Mouse (Mus musculus) v-Abl transformed pro-B cells (cell line): Measurements from ENCODE around the gene Golph3l.

ENCODE experiments used
- in situ Hi-C, 2 experiments: fragments of 400-800 bp; cut with MboI; formaldehyde crosslinking; loops; one replicate each; pipeline ENCODE4 v1.15.1; 2025; ENCODE audit not compliant: unreplicated experiment in 2 of 2

The Golph3l gene

GRCm38 (mm10) chr3:95652204-95652811 lies 63.6 kb downstream of the Golph3l start:
- in situ Hi-C loops: loop anchor here in 1 of 2 experiments (25.0 kb wide), 1 partner anchor 610 kb away; the partner anchor contains the start of genes Hist2h2bb, Hist2h3b and Hist2h4

GRCm38 (mm10) chr3:95652871-95653270 lies 64.1 kb downstream of the Golph3l start:
- in situ Hi-C loops: loop anchor here in 1 of 2 experiments (25.0 kb wide), 1 partner anchor 609 kb away; the partner anchor contains the start of genes Hist2h2bb, Hist2h3b and Hist2h4

GRCm38 (mm10) chr3:95653473-95654034 lies 64.8 kb downstream of the Golph3l start:
- in situ Hi-C loops: loop anchor here in 1 of 2 experiments (25.0 kb wide), 1 partner anchor 609 kb away; the partner anchor contains the start of genes Hist2h2bb, Hist2h3b and Hist2h4

- in situ Hi-C loops: loop anchor here in 1 of 2 experiments (25.0 kb wide), 1 partner anchor 608 kb away; the partner anchor contains the start of genes Hist2h2bb, Hist2h3b and Hist2h4
Observed at GRCm38 (mm10) chr3:95654371-95654770, 65.6 kb downstream of the Golph3l start.

GRCm38 (mm10) chr3:95655437-95655836 lies 66.7 kb downstream of the Golph3l start:
- in situ Hi-C loops: loop anchor here in 1 of 2 experiments (25.0 kb wide), 1 partner anchor 607 kb away; the partner anchor contains the start of genes Hist2h2bb, Hist2h3b and Hist2h4

GRCm38 (mm10) chr3:95657108-95657507 lies 68.4 kb downstream of the Golph3l start:
- in situ Hi-C loops: loop anchor here in 1 of 2 experiments (25.0 kb wide), 1 partner anchor 605 kb away; the partner anchor contains the start of genes Hist2h2bb, Hist2h3b and Hist2h4

- in situ Hi-C loops: loop anchor here in 1 of 2 experiments (25.0 kb wide), 1 partner anchor 605 kb away; the partner anchor contains the start of genes Hist2h2bb, Hist2h3b and Hist2h4
Observed at GRCm38 (mm10) chr3:95657711-95658110, 69.0 kb downstream of the Golph3l start.

- in situ Hi-C loops: loop anchor here in 1 of 2 experiments (25.0 kb wide), 1 partner anchor 604 kb away; the partner anchor contains the start of genes Hist2h2bb, Hist2h3b and Hist2h4
Observed at GRCm38 (mm10) chr3:95658236-95658867, 69.6 kb downstream of the Golph3l start, which contains the start of gene Mcl1. Mcl1 (plus strand) TSS chr3:95658788.

- in situ Hi-C loops: loop anchor here in 1 of 2 experiments (25.0 kb wide), 1 partner anchor 603 kb away; the partner anchor contains the start of genes Hist2h2bb, Hist2h3b and Hist2h4
Observed at GRCm38 (mm10) chr3:95658868-95659712, 70.4 kb downstream of the Golph3l start.

- in situ Hi-C loops: loop anchor here in 1 of 2 experiments (25.0 kb wide), 1 partner anchor 602 kb away; the partner anchor contains the start of genes Hist2h2bb, Hist2h3b and Hist2h4
Observed at GRCm38 (mm10) chr3:95659948-95660347, 71.2 kb downstream of the Golph3l start.

- in situ Hi-C loops: loop anchor here in 1 of 2 experiments (25.0 kb wide), 1 partner anchor 601 kb away; the partner anchor contains the start of genes Hist2h2bb, Hist2h3b and Hist2h4
Observed at GRCm38 (mm10) chr3:95660788-95661478, 72.2 kb downstream of the Golph3l start.

GRCm38 (mm10) chr3:95661945-95662715 lies 73.4 kb downstream of the Golph3l start:
- in situ Hi-C loops: loop anchor here in 1 of 2 experiments (25.0 kb wide), 1 partner anchor 600 kb away; the partner anchor contains the start of genes Hist2h2bb, Hist2h3b and Hist2h4

GRCm38 (mm10) chr3:95662724-95663449 lies 74.2 kb downstream of the Golph3l start:
- in situ Hi-C loops: loop anchor here in 1 of 2 experiments (25.0 kb wide), 1 partner anchor 599 kb away; the partner anchor contains the start of genes Hist2h2bb, Hist2h3b and Hist2h4

- in situ Hi-C loops: loop anchor here in 1 of 2 experiments (25.0 kb wide), 1 partner anchor 599 kb away; the partner anchor contains the start of genes Hist2h2bb, Hist2h3b and Hist2h4
Observed at GRCm38 (mm10) chr3:95663486-95663885, 74.8 kb downstream of the Golph3l start.

- in situ Hi-C loops: loop anchor here in 1 of 2 experiments (25.0 kb wide), 1 partner anchor 598 kb away; the partner anchor contains the start of genes Hist2h2bb, Hist2h3b and Hist2h4
Observed at GRCm38 (mm10) chr3:95663969-95664608, 75.4 kb downstream of the Golph3l start.

GRCm38 (mm10) chr3:95664940-95665352 lies 76.2 kb downstream of the Golph3l start:
- in situ Hi-C loops: loop anchor here in 1 of 2 experiments (25.0 kb wide), 1 partner anchor 597 kb away; the partner anchor contains the start of genes Hist2h2bb, Hist2h3b and Hist2h4
